22 mouse cellular contexts compared by ENCODE assay signal in genomic region chr5:144773231-144773630, GRCm38 (mm10). TPM values are rescaled to one million over a fixed set of nuclear protein-coding genes. Genes with fewer than 3 reads are reported as not detected.
DNase-seq lines count a peak whose midpoint lies in the region; ATAC-seq and TF ChIP-seq lines count a peak whose summit lies in the region.
"Had no signal": no experiment of that assay in that cellular context is flagged by ENCODE, and none has a peak within 500 bp of the region (broad histone marks: within the 10 kb centered on the region; RNA-seq: fewer than 3 reads in every experiment).

No protein-coding gene starts in this region.

- TF ChIP-seq POLR2A in liver, adult 2 months (IDR thresholded peaks at IDR 0.05; ENCODE audit: extremely low read depth, insufficient read depth, low read length), result no peak
- no peak for TF ChIP-seq POLR2A in ES-Bruce4 (IDR thresholded peaks at IDR 0.05; ENCODE audit: insufficient read depth, low read length)
- no peak for TF ChIP-seq POLR2A in brain, embryonic 14.5 days (IDR thresholded peaks at IDR 0.05; ENCODE audit: borderline replicate concordance, extremely low read depth, insufficient read depth, insufficient read length, poor library complexity, severe bottlenecking)

- H3K9me3 ChIP-seq in liver, postnatal 0 days (ENCODE audit: low read length), result no peaks in the 10 kb centered on the region
- H3K9me3 ChIP-seq in E14TG2a.4 (ENCODE audit: low read length) (no peaks in the 10 kb centered on the region), ES-Bruce4 (replicated peaks; ENCODE audit: control insufficient read depth, insufficient read depth, low read length, poor library complexity, severe bottlenecking) (no peaks in the 10 kb centered on the region)
- H3K9me3 ChIP-seq: embryonic facial prominence, embryonic 15.5 days; forebrain, embryonic 15.5 days; heart, embryonic 10.5 days had no signal

- no peak for ATAC-seq in liver, postnatal 0 days
- ATAC-seq in megakaryocyte progenitor cell, adult 5-6 weeks (replicated peaks; ENCODE audit: poor library complexity), result no peak
- ATAC-seq: forebrain, embryonic 15.5 days; Patski had no signal

- H3K4me1 ChIP-seq in liver, adult 2 months (ENCODE audit: control insufficient read depth, insufficient read depth, low read length), result peaks cover 5% of the 10 kb centered on the region; the same call in 1 of the 2 replicates
- H3K4me1 ChIP-seq in liver, postnatal 0 days (ENCODE audit: insufficient read depth), result peaks cover 16% of the 10 kb centered on the region
- peaks cover 36% of the 10 kb centered on the region for H3K4me1 ChIP-seq in E14TG2a.4 (replicated peaks; ENCODE audit: low read depth, low read length)
- no peaks in the 10 kb centered on the region for H3K4me1 ChIP-seq in ES-Bruce4 (ENCODE audit: control insufficient read depth, insufficient read depth, low read length)

- H3K27me3 ChIP-seq in liver, adult 2 months (ENCODE audit: control insufficient read depth, insufficient read depth, low read length), result no peaks in the 10 kb centered on the region
- no peaks in the 10 kb centered on the region for H3K27me3 ChIP-seq in liver, postnatal 0 days (ENCODE audit: insufficient read depth, low read length)
- H3K27me3 ChIP-seq in E14TG2a.4 (ENCODE audit: insufficient read depth, low read length), result no peaks in the 10 kb centered on the region
- no peaks in the 10 kb centered on the region for H3K27me3 ChIP-seq in ES-Bruce4 (ENCODE audit: control insufficient read depth, insufficient read depth, low read length, poor library complexity, severe bottlenecking)
- H3K27me3 ChIP-seq: embryonic facial prominence, embryonic 15.5 days; forebrain, embryonic 15.5 days; Patski had no signal

- TF ChIP-seq EP300 in liver, postnatal 0 days (IDR thresholded peaks at IDR 0.05; ENCODE audit: low read depth), result no peak
- no peak for TF ChIP-seq EP300 in ES-Bruce4 (IDR thresholded peaks at IDR 0.05; ENCODE audit: insufficient read depth, low read depth, low read length)

- H3K79me2 ChIP-seq in liver, adult 2 months (ENCODE audit: control insufficient read depth, insufficient read depth, low read length), result peaks cover 13% of the 10 kb centered on the region; the same call in 1 of the 2 replicates

- WGBS in liver, adult 2 months, result 94% methylated on average over 6 of the region's 6 CpGs
- 88% methylated on average over 6 of the region's 6 CpGs for WGBS in liver, postnatal 0 days (ENCODE audit: insufficient replicate concordance)

- no peak overlapping the region for H3K9ac ChIP-seq in liver, adult 2 months (ENCODE audit: low read depth, low read length)
- no peak overlapping the region for H3K9ac ChIP-seq in liver, postnatal 0 days (replicated peaks)
- H3K9ac ChIP-seq in ES-Bruce4 (ENCODE audit: low read depth, poor library complexity, severe bottlenecking), result no peak overlapping the region
- H3K9ac ChIP-seq: embryonic facial prominence, embryonic 15.5 days; forebrain, embryonic 15.5 days; hindbrain, embryonic 14.5 days had no signal

- H3K4me3 ChIP-seq in liver, adult 2 months (ENCODE audit: insufficient read depth, low read depth, low read length), result no peak overlapping the region
- no peak overlapping the region for H3K4me3 ChIP-seq in liver, postnatal 0 days (ENCODE audit: low read depth, low read length)
- H3K4me3 ChIP-seq in E14TG2a.4 (replicated peaks; ENCODE audit: low read length) (no peak overlapping the region), ES-Bruce4 (ENCODE audit: low read depth, low read length) (no peak overlapping the region)
- H3K4me3 ChIP-seq: embryonic facial prominence, embryonic 15.5 days; forebrain, embryonic 15.5 days; heart, embryonic 10.5 days had no signal

- TF ChIP-seq CTCF in liver, adult 2 months (IDR thresholded peaks at IDR 0.05; ENCODE audit: low read depth, low read length), result 0 out of 2 replicates have a peak, but pooled peaks have one; percentile 1
- TF ChIP-seq CTCF in liver, postnatal 0 days (IDR thresholded peaks at IDR 0.05; ENCODE audit: low read depth), result no peak
- TF ChIP-seq CTCF in E14TG2a.4 (conservative IDR thresholded peaks at IDR 0.05; ENCODE audit: low read length) (peak; percentile 38), ES-Bruce4 (IDR thresholded peaks at IDR 0.05; ENCODE audit: low read depth, low read length) (peak; percentile 20)
- 0 out of 2 replicates have a peak, but pooled peaks have one; percentile 1 for TF ChIP-seq CTCF in brain, embryonic 14.5 days (IDR thresholded peaks at IDR 0.05; ENCODE audit: borderline replicate concordance, extremely low read depth, insufficient read depth, insufficient read length)

- no peak overlapping the region for H3K27ac ChIP-seq in liver, adult 2 months (replicated peaks; ENCODE audit: insufficient read depth, low read depth, low read length)
- H3K27ac ChIP-seq in liver, postnatal 0 days (ENCODE audit: low read depth), result no peak overlapping the region
- no peak overlapping the region for H3K27ac ChIP-seq in ES-Bruce4 (ENCODE audit: insufficient read depth, low read length)
- H3K27ac ChIP-seq: embryonic facial prominence, embryonic 15.5 days; forebrain, embryonic 15.5 days; heart, embryonic 10.5 days; hindbrain, embryonic 14.5 days had no signal

- no peak overlapping the region for H3K4me2 ChIP-seq in liver, postnatal 0 days (ENCODE audit: low read depth, low read length)
- H3K4me2 ChIP-seq: embryonic facial prominence, embryonic 15.5 days; forebrain, embryonic 15.5 days; hindbrain, embryonic 14.5 days had no signal

- no peak for DNase-seq in liver, adult 2 months (ENCODE audit: extremely low read depth, low read depth, low spot score)
- no peak for DNase-seq in liver, postnatal 0 days
- DNase-seq in brain, embryonic 14.5 days (ENCODE audit: low read depth), result no peak
- no peak for DNase-seq in kidney, postnatal 36 days
- DNase-seq: adrenal gland, adult 8-10 months; adrenal gland, postnatal 36 days; cerebellum, adult 11 months; cerebellum, adult 8-10 months; cerebellum, postnatal 14 days; embryo, embryonic 11 days; gastrocnemius, postnatal 36 days; heart, adult 18-20 months; heart, postnatal 14 days had no signal

- H3K36me3 ChIP-seq in liver, adult 2 months (ENCODE audit: control insufficient read depth, insufficient read depth, low read length), result peaks cover 20% of the 10 kb centered on the region
- peaks cover 30% of the 10 kb centered on the region for H3K36me3 ChIP-seq in liver, postnatal 0 days (replicated peaks; ENCODE audit: insufficient read depth, low read length)
- peaks cover 79% of the 10 kb centered on the region for H3K36me3 ChIP-seq in E14TG2a.4 (ENCODE audit: insufficient read depth, low read length)
- H3K36me3 ChIP-seq in ES-Bruce4 (ENCODE audit: control insufficient read depth, insufficient read depth, low read length, poor library complexity, severe bottlenecking), result peaks cover 14% of the 10 kb centered on the region; the same call in 1 of the 2 replicates

RNA-seq across cellular contexts. Expression of gene Trrap, which starts 5.7 kb away (rescaled TPM):
- 19.8 and 28.7 TPM in 2 replicates for total RNA-seq in liver, adult 2 months (2014; rRNA removed)
- 24.2 and 33.9 TPM in 2 replicates for polyA plus RNA-seq in liver, adult 2 months (2012; rRNA removed)
- polyA plus RNA-seq in liver, postnatal 0 days (2015; fragmentation: Nextera tagmentation; extraction: Ambion mirVana), result 11.7 and 12.3 TPM in 2 replicates
- polyA plus RNA-seq in ES-Bruce4 (2011; ENCODE audit: insufficient read depth, insufficient read length, low read depth, missing spikeins), result 106 and 116 TPM in 2 replicates
- 160 and 198 TPM in 2 replicates for polyA plus RNA-seq in brain, embryonic 14.5 days (2012; rRNA removed)
- total RNA-seq in megakaryocyte progenitor cell, adult 5-6 weeks (2015), result 67.1 and 67.3 TPM in 2 replicates
- 36.7 and 39.7 TPM in 2 replicates for total RNA-seq in megakaryocyte progenitor cell, adult 5-6 weeks (2017)

RNA-seq across cellular contexts. Expression of gene Tmem130, which starts 11.6 kb away (rescaled TPM):
- not detected in 2 replicates for total RNA-seq in liver, adult 2 months (2014; rRNA removed)
- 0.04 TPM in 1 of 2 replicates, not detected in the other for polyA plus RNA-seq in liver, adult 2 months (2012; rRNA removed)
- polyA plus RNA-seq in liver, postnatal 0 days (2015; fragmentation: Nextera tagmentation; extraction: Ambion mirVana), result 0.09 and 0.12 TPM in 2 replicates
- 1.8 and 2.9 TPM in 2 replicates for polyA plus RNA-seq in ES-Bruce4 (2011; ENCODE audit: insufficient read depth, insufficient read length, low read depth, missing spikeins)
- 229 and 307 TPM in 2 replicates for polyA plus RNA-seq in brain, embryonic 14.5 days (2012; rRNA removed)
- not detected in 2 replicates for total RNA-seq in megakaryocyte progenitor cell, adult 5-6 weeks (2015)
- total RNA-seq in megakaryocyte progenitor cell, adult 5-6 weeks (2017), result 0.03 TPM in 1 of 2 replicates, not detected in the other
- total RNA-seq: gastrocnemius, postnatal 36 days; hematopoietic stem cell, adult 5-6 weeks had no signal

Comparison
In these comparisons a context has a peak if more than half of its experiments do, and no peak if none do; other contexts are left out.
1. RNA of gene Tmem130, which starts 11.6 kb away (polyA plus RNA-seq): 229 to 307 TPM in brain, embryonic 14.5 days; 1.8 to 2.9 TPM in ES-Bruce4, 0.09 to 0.12 TPM in liver, postnatal 0 days and 0.04 TPM in liver, adult 2 months; every median in the first group is over 10 times any median in the second.